Mouse (Mus musculus): ENCODE measurements around the gene Gm20822. TPM values are rescaled to one million over a fixed set of nuclear protein-coding genes. Genes with fewer than 3 reads are reported as not detected.
"Not testable (repeated sequence)": the region's sequence is repeated elsewhere in the genome, so short reads cannot be mapped to it uniquely, and the experiment has no call there.

Gene Gm20822
- polyA plus RNA-seq (2015; fragmentation: Nextera tagmentation; extraction: Ambion mirVana), result not detected in 2 replicates

DNA sequence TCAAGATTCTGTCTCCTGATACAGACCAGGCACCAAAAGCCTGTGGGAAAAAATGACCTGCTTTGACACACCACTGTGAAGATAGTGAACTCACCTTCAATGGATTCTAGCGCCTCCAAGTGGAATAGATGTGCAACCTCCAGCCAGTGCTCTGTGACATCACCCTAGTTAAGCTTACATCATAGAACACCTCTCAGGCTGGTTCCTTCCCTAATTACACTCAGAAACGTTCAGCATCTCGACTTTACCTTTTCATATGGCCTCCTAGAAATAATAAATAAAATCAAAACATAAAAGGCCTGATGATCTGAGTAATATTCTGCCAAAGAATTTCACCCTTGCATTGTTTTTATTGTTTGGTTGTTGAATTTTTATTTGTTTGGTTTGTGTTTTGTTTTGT lies at the start of gene Gm20822:
TSS of gene Gm20822 (minus strand) at position 101 of the 400 bp plus-strand sequence.
- H3K9ac ChIP-seq (ENCODE audit: low read depth, low read length); H3K27me3 ChIP-seq (replicated peaks; ENCODE audit: control insufficient read depth, insufficient read depth, low read length); H3K4me2 ChIP-seq (ENCODE audit: low read depth, low read length); H3K36me3 ChIP-seq (ENCODE audit: control insufficient read depth, insufficient read depth, low read length); H3K27ac ChIP-seq (ENCODE audit: low read length); H3K4me1 ChIP-seq (ENCODE audit: control insufficient read depth, insufficient read depth, low read length); H3K4me3 ChIP-seq (ENCODE audit: low read length); H3K9me3 ChIP-seq (ENCODE audit: control insufficient read depth, low read length); ATAC-seq: not testable (repeated sequence)
- no CpG with 5 or more reads among the region's 3 CpGs for WGBS

Data from intestine, embryonic 16.5 days (tissue).